Mouse (Mus musculus) forebrain, postnatal 0 days (tissue): Measurements from ENCODE around the gene Rora. TPM values are rescaled to one million over a fixed set of nuclear protein-coding genes. Genes with fewer than 3 reads are reported as not detected.

Experiments used
- ATAC-seq: fragments of 200-750 bp; cut with Nextera tagmentation; 2 replicates; pipeline ENCODE4 v1.8.0; 2017; ENCODE audit warnings: mild to moderate bottlenecking, moderate library complexity
- DNase-seq: peaks from one replicate; pipeline ENCODE4 v3.0.0-alpha.2; 2015
- H3K27ac ChIP-seq: fragments of 300-500 bp; sonication (generic); 2 replicates; pipeline ENCODE4 v1.5.1; 2014; ENCODE audit warnings: low read depth, mild to moderate bottlenecking, antibody characterized with exemption, low read length, moderate library complexity, mixed read lengths
- H3K27me3 ChIP-seq: fragments of 300-500 bp; sonication (generic); 2 replicates; pipeline ENCODE4 v1.6.1; 2014; ENCODE audit warnings: mild to moderate bottlenecking, low read length, mixed read lengths; ENCODE audit not compliant: insufficient read depth
- H3K36me3 ChIP-seq: fragments of 300-500 bp; sonication (generic); 2 replicates; pipeline ENCODE4 v1.6.1; 2014; ENCODE audit warnings: mild to moderate bottlenecking, moderate library complexity; ENCODE audit not compliant: insufficient read depth
- H3K4me1 ChIP-seq: fragments of 300-500 bp; sonication (generic); 2 replicates; pipeline ENCODE4 v1.6.1; 2014; ENCODE audit warnings: antibody characterized with exemption; ENCODE audit not compliant: insufficient read depth
- H3K4me2 ChIP-seq: fragments of 300-500 bp; sonication (generic); 2 replicates; pipeline ENCODE4 v1.6.1; 2014; ENCODE audit warnings: low read depth, mild to moderate bottlenecking, moderate library complexity
- H3K4me3 ChIP-seq: fragments of 300-500 bp; sonication (generic); 2 replicates; pipeline ENCODE4 v1.5.1; 2014; ENCODE audit warnings: low read depth, low read length, mixed read lengths
- H3K9ac ChIP-seq: fragments of 300-500 bp; sonication (generic); 2 replicates; pipeline ENCODE4 v1.6.1; 2014; ENCODE audit warnings: mild to moderate bottlenecking
- H3K9me3 ChIP-seq: fragments of 300-500 bp; sonication (generic); 2 replicates; pipeline ENCODE4 v1.6.1; 2016; ENCODE audit warnings: low read length
- CTCF ChIP-seq: sonication (generic); IDR thresholded peaks from 2 replicates; pipeline ENCODE4 v1.5.1; 2016; ENCODE audit warnings: antibody characterized with exemption, control low read depth, low read depth
- WGBS: fragments of 180-500 bp; shearing (Covaris S2); extraction: QIAGEN DNeasy Blood & Tissue Kit; methylation state at CpG from one replicate; pipeline ENCODE4 v1.1.7; 2014; 5-methylcytosine and 5-hydroxymethylcytosine counted together
- polyA plus RNA-seq: library from polyadenylated mRNA; unstranded; fragments of >200 nt; fragmentation: Nextera tagmentation; extraction: Ambion mirVana; gene quantifications from 2 replicates; pipeline ENCODE4 v1.2.1, GENCODE M21; 2015
- total RNA-seq: library from RNA; depleted of rRNA; stranded (reverse); fragments of >200 nt; gene quantifications from 2 replicates; pipeline ENCODE4 v1.2.3, GENCODE M21; 2014

The Rora gene
- total and polyA plus RNA-seq, 2 experiments from 2014 or later, result 9.8 to 23.9 TPM

- 81% methylated on average over 2 of the region's 2 CpGs for WGBS
- Histone ChIP-seq H3K36me3 (no peaks in the 10 kb centered on the region), H3K27me3 (peaks cover 10% of the 10 kb centered on the region), H3K9ac (no peak overlapping the region), H3K27ac (no peak overlapping the region), H3K4me1 (0 out of 2 replicates have a peak, but pooled peaks cover 7% of the 10 kb centered on the region), H3K4me2 (no peak overlapping the region), H3K9me3 (no peaks in the 10 kb centered on the region), H3K4me3 (no peak overlapping the region)
- ATAC-seq (no peak), DNase-seq (no peak)
- TF ChIP-seq CTCF, result no peak
Measured at GRCm38 (mm10) chr9:69299484-69299883, 645.9 kb downstream of the Rora start.

GRCm38 (mm10) chr9:69300296-69300695 lies 646.7 kb downstream of the Rora start:
- Histone ChIP-seq H3K4me2 (no peak overlapping the region), H3K9me3 (no peaks in the 10 kb centered on the region), H3K36me3 (no peaks in the 10 kb centered on the region), H3K4me1 (0 out of 2 replicates have a peak, but pooled peaks cover 7% of the 10 kb centered on the region), H3K27ac (no peak overlapping the region), H3K27me3 (peaks cover 10% of the 10 kb centered on the region), H3K4me3 (no peak overlapping the region), H3K9ac (no peak overlapping the region)
- 88% methylated on average over 8 of the region's 8 CpGs for WGBS
- no peak for TF ChIP-seq CTCF
- ATAC-seq (no peak), DNase-seq (no peak)

- H3K9me3 ChIP-seq, result no peaks in the 10 kb centered on the region
- no peak overlapping the region for H3K9ac ChIP-seq
- ATAC-seq (0 out of 2 replicates have a peak, but pooled peaks have one; percentile 2), DNase-seq (no peak)
- H3K4me3 ChIP-seq, result no peak overlapping the region
- H3K27me3 ChIP-seq, result peaks cover 10% of the 10 kb centered on the region
- WGBS, result 15% methylated on average over 9 of the region's 9 CpGs
- H3K4me2 ChIP-seq, result no peak overlapping the region
- H3K27ac ChIP-seq, result no peak overlapping the region
- no peak for TF ChIP-seq CTCF
- 0 out of 2 replicates have a peak, but pooled peaks cover 7% of the 10 kb centered on the region for H3K4me1 ChIP-seq
- no peaks in the 10 kb centered on the region for H3K36me3 ChIP-seq
Measured at GRCm38 (mm10) chr9:69301445-69301844, 647.9 kb downstream of the Rora start.

GRCm38 (mm10) chr9:69301955-69302354 lies 648.4 kb downstream of the Rora start:
- Histone ChIP-seq H3K9ac (no peak overlapping the region), H3K9me3 (no peaks in the 10 kb centered on the region), H3K36me3 (no peaks in the 10 kb centered on the region), H3K27ac (no peak overlapping the region), H3K27me3 (peaks cover 10% of the 10 kb centered on the region), H3K4me1 (0 out of 2 replicates have a peak, but pooled peaks cover 7% of the 10 kb centered on the region), H3K4me3 (no peak overlapping the region), H3K4me2 (no peak overlapping the region)
- TF ChIP-seq CTCF, result no peak
- no peak for DNase-seq
- 14% methylated on average over 4 of the region's 4 CpGs for WGBS
- ATAC-seq, result no peak

GRCm38 (mm10) chr9:69302846-69303245 lies 649.3 kb downstream of the Rora start:
- DNase-seq, result no peak

GRCm38 (mm10) chr9:69303346-69303944 lies 649.9 kb downstream of the Rora start:
- Histone ChIP-seq H3K9me3 (no peaks in the 10 kb centered on the region), H3K4me1 (0 out of 2 replicates have a peak, but pooled peaks cover 7% of the 10 kb centered on the region), H3K27ac (no peak overlapping the region), H3K4me2 (no peak overlapping the region), H3K36me3 (no peaks in the 10 kb centered on the region), H3K27me3 (peaks cover 10% of the 10 kb centered on the region), H3K9ac (no peak overlapping the region), H3K4me3 (no peak overlapping the region)
- TF ChIP-seq CTCF, result no peak
- WGBS, result 71% methylated on average over 4 of the region's 4 CpGs
- ATAC-seq (no peak), DNase-seq (no peak)

More at GRCm38 (mm10) chr9:69302846-69303245, 649.3 kb downstream of the Rora start:
- peaks cover 10% of the 10 kb centered on the region for H3K27me3 ChIP-seq
- no peak for TF ChIP-seq CTCF
- H3K9ac ChIP-seq, result no peak overlapping the region
- H3K9me3 ChIP-seq, result no peaks in the 10 kb centered on the region
- H3K4me3 ChIP-seq, result no peak overlapping the region
- no peak overlapping the region for H3K4me2 ChIP-seq
- 0 out of 2 replicates have a peak, but pooled peaks cover 7% of the 10 kb centered on the region for H3K4me1 ChIP-seq
- WGBS, result 8% methylated on average over 5 of the region's 5 CpGs
- H3K36me3 ChIP-seq, result no peaks in the 10 kb centered on the region
- ATAC-seq, result no peak
- no peak overlapping the region for H3K27ac ChIP-seq

GRCm38 (mm10) chr9:69303962-69304361 lies 650.4 kb downstream of the Rora start:
- H3K4me1 ChIP-seq, result 0 out of 2 replicates have a peak, but pooled peaks cover 7% of the 10 kb centered on the region
- 89% methylated on average over 4 of the region's 4 CpGs for WGBS
- no peak overlapping the region for H3K4me3 ChIP-seq
- no peaks in the 10 kb centered on the region for H3K36me3 ChIP-seq
- H3K4me2 ChIP-seq, result no peak overlapping the region
- no peaks in the 10 kb centered on the region for H3K9me3 ChIP-seq
- ATAC-seq (no peak), DNase-seq (no peak)
- H3K27me3 ChIP-seq, result peaks cover 10% of the 10 kb centered on the region
- H3K27ac ChIP-seq, result no peak overlapping the region
- H3K9ac ChIP-seq, result no peak overlapping the region
- no peak for TF ChIP-seq CTCF
